In the genomic region with DNA sequence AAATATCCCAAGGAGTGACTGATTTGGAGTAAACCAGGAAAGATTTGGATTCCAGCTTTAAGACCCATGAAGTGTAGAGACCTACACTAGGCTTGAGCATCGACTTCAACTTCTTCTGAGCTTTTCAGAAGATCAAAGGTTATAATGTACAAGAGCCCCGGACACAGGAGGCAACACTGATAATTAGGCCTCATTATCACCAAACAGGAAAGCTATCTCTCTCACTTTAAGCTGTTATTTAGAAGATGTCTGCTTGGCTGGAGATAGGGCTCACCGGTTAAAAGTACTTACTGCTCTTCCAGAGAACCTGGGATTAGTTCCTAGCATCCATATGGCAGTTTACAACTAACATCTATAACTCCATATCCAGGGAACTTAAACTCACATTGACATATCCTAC, we compare ENCODE assay signal across 18 mouse cellular contexts. TPM values are rescaled to one million over a fixed set of nuclear protein-coding genes. Genes with fewer than 3 reads are reported as not detected.
DNase-seq lines count a peak whose midpoint lies in the region; ATAC-seq and TF ChIP-seq lines count a peak whose summit lies in the region.
"Had no signal": no experiment of that assay in that cellular context is flagged by ENCODE, and none has a peak within 500 bp of the region (broad histone marks: within the 10 kb centered on the region; RNA-seq: fewer than 3 reads in every experiment).

No protein-coding gene starts in this region.

- H3K27me3 ChIP-seq in heart, embryonic 12.5 days (replicated peaks), result no peaks in the 10 kb centered on the region
- H3K27me3 ChIP-seq in liver, embryonic 13.5 days, result no peaks in the 10 kb centered on the region
- no peaks in the 10 kb centered on the region for H3K27me3 ChIP-seq in liver, postnatal 0 days (ENCODE audit: insufficient read depth, low read length)
- H3K27me3 ChIP-seq: forebrain, embryonic 13.5 days; hindbrain, embryonic 15.5 days; Patski had no signal

- H3K9ac ChIP-seq in heart, embryonic 12.5 days, result no peak overlapping the region
- H3K9ac ChIP-seq in liver, embryonic 13.5 days, result no peak overlapping the region
- no peak overlapping the region for H3K9ac ChIP-seq in liver, postnatal 0 days (replicated peaks)
- H3K9ac ChIP-seq: forebrain, embryonic 13.5 days; forebrain, postnatal 0 days; hindbrain, embryonic 15.5 days had no signal

- DNase-seq in heart, postnatal 36 days, result no peak
- DNase-seq in liver, embryonic 13.5 days, result no peak
- DNase-seq in liver, postnatal 0 days, result no peak
- no peak for DNase-seq in layer of hippocampus, adult 11-12 months (ENCODE audit: low spot score)
- DNase-seq in cerebellum, adult 11-12 months, result no peak
- no peak for DNase-seq in thymus, postnatal 36 days
- DNase-seq: cerebellum, adult 8-10 months; cerebellum, postnatal 14 days; forebrain, postnatal 0 days; gastrocnemius, postnatal 14 days; heart, adult 2 months had no signal

- peaks cover 54% of the 10 kb centered on the region for H3K4me1 ChIP-seq in heart, embryonic 12.5 days (replicated peaks)
- peaks cover 45% of the 10 kb centered on the region for H3K4me1 ChIP-seq in liver, embryonic 13.5 days (replicated peaks)
- H3K4me1 ChIP-seq in liver, postnatal 0 days (ENCODE audit: insufficient read depth), result 0 out of 2 replicates have a peak, but pooled peaks cover 2% of the 10 kb centered on the region

- no peak overlapping the region for H3K4me2 ChIP-seq in heart, embryonic 12.5 days
- no peak overlapping the region for H3K4me2 ChIP-seq in liver, embryonic 13.5 days
- no peak overlapping the region for H3K4me2 ChIP-seq in liver, postnatal 0 days (ENCODE audit: low read depth, low read length)
- H3K4me2 ChIP-seq: forebrain, embryonic 13.5 days; heart, embryonic 11.5 days; hindbrain, embryonic 15.5 days had no signal

- peaks cover 7% of the 10 kb centered on the region; the same call in 1 of the 2 replicates for H3K36me3 ChIP-seq in heart, embryonic 12.5 days
- H3K36me3 ChIP-seq in liver, embryonic 13.5 days, result no peaks in the 10 kb centered on the region
- H3K36me3 ChIP-seq in liver, postnatal 0 days (replicated peaks; ENCODE audit: insufficient read depth, low read length), result no peaks in the 10 kb centered on the region
- H3K36me3 ChIP-seq: hindbrain, embryonic 15.5 days had no signal

- TF ChIP-seq EP300 in liver, postnatal 0 days (IDR thresholded peaks at IDR 0.05; ENCODE audit: low read depth), result peak; percentile 40; the same call in 1 of the 2 replicates

- intact Hi-C loops in heart, postnatal 36 days (cut with DNase I), result no loop called here

- 4% methylated on average over 3 of the region's 3 CpGs for WGBS in heart, embryonic 12.5 days
- 10% methylated on average over 3 of the region's 3 CpGs for WGBS in liver, embryonic 13.5 days (ENCODE audit: insufficient replicate concordance)
- 30% methylated on average over 3 of the region's 3 CpGs for WGBS in liver, postnatal 0 days (ENCODE audit: insufficient replicate concordance)

- H3K9me3 ChIP-seq in heart, embryonic 12.5 days (replicated peaks), result no peaks in the 10 kb centered on the region
- H3K9me3 ChIP-seq in liver, embryonic 13.5 days (replicated peaks), result no peaks in the 10 kb centered on the region
- H3K9me3 ChIP-seq in liver, postnatal 0 days (ENCODE audit: low read length), result no peaks in the 10 kb centered on the region
- H3K9me3 ChIP-seq: forebrain, embryonic 13.5 days; hindbrain, embryonic 15.5 days had no signal

- no peak overlapping the region for H3K4me3 ChIP-seq in heart, embryonic 12.5 days
- H3K4me3 ChIP-seq in liver, embryonic 13.5 days (replicated peaks), result no peak overlapping the region
- H3K4me3 ChIP-seq in liver, postnatal 0 days (ENCODE audit: low read depth, low read length), result no peak overlapping the region
- H3K4me3 ChIP-seq: forebrain, embryonic 13.5 days; heart, adult 2 months; hindbrain, embryonic 15.5 days had no signal

- no peak for TF ChIP-seq CTCF in liver, postnatal 0 days (IDR thresholded peaks at IDR 0.05; ENCODE audit: low read depth)

- H3K27ac ChIP-seq in heart, embryonic 12.5 days (ENCODE audit: poor library complexity, severe bottlenecking), result peak overlapping the region; percentile 0; the same call in 1 of the 2 replicates
- H3K27ac ChIP-seq in liver, embryonic 13.5 days, result peak overlapping the region; percentile 51; the same call in 1 of the 2 replicates
- no peak overlapping the region for H3K27ac ChIP-seq in liver, postnatal 0 days (ENCODE audit: low read depth)
- H3K27ac ChIP-seq: forebrain, embryonic 13.5 days; heart, adult 2 months; hindbrain, embryonic 15.5 days had no signal

- no peak for ATAC-seq in heart, embryonic 12.5 days (ENCODE audit: insufficient number of reproducible peaks, low FRiP score)
- ATAC-seq in liver, embryonic 13.5 days (ENCODE audit: low read depth), result peak; percentile 72
- no peak for ATAC-seq in liver, postnatal 0 days
- ATAC-seq: activated CD4-positive, CD25-positive, alpha-beta regulatory T cell, adult 4 months; forebrain, embryonic 13.5 days; forebrain, postnatal 0 days; Patski had no signal

RNA-seq across cellular contexts. Expression of a gene that starts 39.1 kb away (rescaled TPM):
- polyA plus RNA-seq in heart, embryonic 12.5 days (2016; fragmentation: Nextera tagmentation; extraction: Ambion mirVana), result 114 and 117 TPM in 2 replicates
- total RNA-seq in heart, postnatal 36 days (2021), result 10 to 100 TPM; 13.8 to 19.7 TPM
- 3.4 and 3.9 TPM in 2 replicates for polyA plus RNA-seq in liver, embryonic 13.5 days (2015; fragmentation: Nextera tagmentation; extraction: Ambion mirVana)
- polyA plus RNA-seq in liver, postnatal 0 days (2015; fragmentation: Nextera tagmentation; extraction: Ambion mirVana), result 0.64 and 1.3 TPM in 2 replicates
- polyA plus RNA-seq: activated CD4-positive, CD25-positive, alpha-beta regulatory T cell, adult 4 months; C2C12 had no signal

Comparison
In these comparisons a context has a peak if more than half of its experiments do, and no peak if none do; other contexts are left out.
1. RNA of a gene that starts 39.1 kb away (polyA plus RNA-seq): 114 to 117 TPM in heart, embryonic 12.5 days; 3.4 to 3.9 TPM in liver, embryonic 13.5 days and 0.64 to 1.3 TPM in liver, postnatal 0 days; every median in the first group is over 10 times any median in the second.